Mouse (Mus musculus): ENCODE results near the gene Coq3. TPM values are rescaled to one million over a fixed set of nuclear protein-coding genes. Genes with fewer than 3 reads are reported as not detected.

Gene Coq3
- polyA plus RNA-seq (2012; rRNA removed), result 8.1 and 8.7 TPM in 2 replicates

DNA sequence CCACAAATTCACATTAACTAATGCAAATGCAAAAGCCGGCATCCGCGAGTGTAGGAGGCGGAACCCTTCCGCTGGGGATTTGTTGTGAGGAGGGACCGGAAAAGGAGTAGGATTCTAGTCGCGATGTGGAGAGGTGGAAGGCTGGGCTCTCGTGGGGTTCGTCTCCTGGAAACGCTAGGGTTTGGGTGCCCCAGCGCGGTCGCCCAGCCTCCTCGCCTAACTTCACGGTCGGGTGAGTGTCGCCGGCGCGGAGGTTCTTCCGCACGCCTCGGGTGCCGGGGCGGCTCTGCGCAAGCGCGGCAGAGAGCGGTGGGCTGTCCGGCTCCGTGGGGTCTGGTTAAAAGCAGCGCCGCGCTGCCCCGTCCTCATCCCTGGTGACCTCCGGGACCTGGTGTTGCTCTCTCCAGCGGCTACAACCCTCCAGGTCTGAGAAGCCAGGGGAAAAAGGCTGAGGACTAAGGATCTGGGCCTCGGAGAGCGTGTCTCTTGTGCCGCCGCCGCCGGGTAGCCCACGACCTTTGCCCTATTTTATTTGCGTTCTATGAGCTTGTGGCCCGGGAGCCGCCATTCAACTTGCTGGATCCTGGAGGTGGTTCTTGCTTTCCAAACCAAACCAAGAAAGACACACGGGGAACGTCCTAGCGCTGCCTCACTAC lies at the start of gene Coq3:
TSS of gene Coq3 (plus strand) at position 109 of the 656 bp plus-strand sequence.
- DNase-seq (ENCODE audit: low spot score), result peak; percentile 81

DNA sequence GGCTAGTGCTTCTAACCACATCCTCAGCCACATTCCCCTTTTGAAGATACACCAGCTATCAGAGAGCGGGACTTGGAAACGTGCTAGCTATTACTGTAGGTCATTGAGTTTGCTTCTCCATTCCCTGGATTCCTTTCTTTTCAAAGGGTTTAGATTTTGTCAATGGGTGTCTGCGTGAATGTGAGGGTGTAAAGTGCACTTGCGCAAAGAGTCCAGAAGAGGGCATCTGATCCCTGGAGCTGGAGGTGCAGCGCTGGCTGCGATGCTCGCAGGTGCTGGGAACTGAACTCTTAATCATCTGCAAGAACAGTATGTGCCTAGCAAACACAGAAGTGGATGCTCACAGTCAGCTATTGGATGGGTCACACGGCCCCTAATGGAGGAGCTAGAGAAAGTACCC lies 46.6 kb upstream of the Coq3 start:
- DNase-seq (ENCODE audit: low spot score), result no peak

DNA sequence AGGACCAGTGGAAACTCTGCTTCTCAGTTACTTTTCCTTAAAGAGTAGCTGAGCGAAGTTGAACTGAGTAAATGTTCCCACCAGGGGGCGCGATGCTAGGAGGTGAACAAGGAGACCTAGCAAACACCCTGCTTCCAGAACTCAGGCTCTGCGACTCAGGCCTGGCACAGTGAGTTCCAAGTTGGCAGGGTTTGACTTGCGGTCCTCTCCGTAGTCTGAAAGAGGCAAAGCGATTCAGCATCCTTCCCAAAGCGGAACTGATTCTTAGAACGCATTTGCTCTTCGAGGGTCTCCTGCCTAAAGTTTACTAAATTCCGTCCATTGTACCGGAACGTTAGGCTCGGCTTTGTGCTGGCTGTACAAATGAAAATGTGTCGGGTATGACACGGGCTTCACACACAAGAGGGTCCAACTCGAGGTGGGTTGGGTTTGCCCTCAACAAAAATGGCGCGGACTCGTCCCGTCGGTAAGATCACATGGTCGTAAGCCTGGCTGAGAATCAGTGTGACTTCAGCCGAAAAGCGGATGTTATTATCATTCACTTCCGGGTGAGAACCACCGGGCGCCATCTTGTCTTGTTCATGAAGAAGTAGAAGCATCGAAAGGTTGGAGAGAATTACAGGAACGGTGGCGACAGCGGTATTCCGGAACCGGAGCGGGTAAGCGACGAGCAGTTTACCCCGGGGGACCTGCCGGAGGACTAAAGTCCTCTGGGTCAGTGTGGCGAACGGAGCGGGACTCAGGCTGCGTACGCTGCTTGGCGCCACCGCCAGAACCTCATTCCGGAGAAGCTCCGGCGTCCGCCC lies 31.8 kb upstream of the Coq3 start, which contains the start of gene Pnisr:
TSS of gene Pnisr (plus strand) at position 103 of the 806 bp plus-strand sequence.
- peak; percentile 86 for DNase-seq (ENCODE audit: low spot score)

DNA sequence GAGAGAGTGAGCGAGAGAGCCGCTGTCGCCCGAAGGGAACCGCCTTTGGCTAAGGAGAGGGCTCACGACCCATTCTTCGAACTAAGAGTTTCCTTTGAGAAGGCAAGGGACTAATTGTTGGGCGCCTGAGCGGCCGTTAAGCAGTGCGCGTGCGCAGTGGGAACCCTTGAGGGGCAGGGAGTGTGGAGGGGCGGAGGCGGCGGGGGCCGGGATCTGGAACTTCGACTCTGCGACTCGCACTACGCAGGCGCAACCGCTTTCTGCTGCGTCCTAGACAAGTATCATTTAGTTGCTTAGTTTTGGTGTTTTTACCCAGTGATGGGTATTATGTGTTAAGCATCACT lies 31.2 kb upstream of the Coq3 start:
- no peak for DNase-seq (ENCODE audit: low spot score)

DNA sequence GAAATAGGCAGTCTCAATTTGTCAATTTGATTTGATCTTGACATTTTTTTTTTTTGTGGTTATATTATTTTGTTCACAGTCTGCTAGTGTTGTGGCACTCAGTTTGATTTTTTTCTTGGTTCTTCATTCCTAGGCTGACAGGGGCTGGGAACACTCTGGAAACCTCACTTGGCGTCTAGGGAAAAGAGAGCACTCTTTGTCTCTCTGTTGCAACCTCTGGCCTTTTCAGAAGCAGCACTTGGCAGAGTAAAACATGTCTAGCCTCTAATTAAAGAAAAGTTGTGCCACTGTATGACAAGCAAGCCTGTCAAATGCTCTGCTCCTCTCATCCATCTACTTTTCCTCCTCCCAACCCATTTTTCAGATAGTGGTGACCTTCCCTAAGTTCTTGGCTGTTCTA lies 22.0 kb upstream of the Coq3 start:
- no peak for DNase-seq (ENCODE audit: low spot score)

DNA sequence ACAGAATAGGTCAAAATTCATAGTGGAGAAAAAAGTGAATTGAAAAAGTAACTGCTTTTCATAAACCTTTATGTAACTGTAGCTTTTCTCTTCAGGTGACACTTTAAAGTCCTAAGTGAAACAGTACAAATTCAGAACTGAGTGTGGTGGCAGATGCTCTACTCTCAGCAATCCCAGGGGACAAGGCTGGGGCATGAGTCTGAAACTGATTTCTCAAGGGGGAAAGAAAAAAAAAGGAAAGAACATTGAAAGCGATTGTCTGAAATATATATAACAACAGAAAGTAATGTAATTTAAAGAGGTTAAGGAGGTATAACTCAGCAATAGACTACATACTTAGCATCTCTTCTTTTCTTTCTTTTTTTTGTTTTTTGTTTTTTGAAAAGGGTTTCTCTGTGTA lies 14.2 kb upstream of the Coq3 start:
- no peak for DNase-seq (ENCODE audit: low spot score)

DNA sequence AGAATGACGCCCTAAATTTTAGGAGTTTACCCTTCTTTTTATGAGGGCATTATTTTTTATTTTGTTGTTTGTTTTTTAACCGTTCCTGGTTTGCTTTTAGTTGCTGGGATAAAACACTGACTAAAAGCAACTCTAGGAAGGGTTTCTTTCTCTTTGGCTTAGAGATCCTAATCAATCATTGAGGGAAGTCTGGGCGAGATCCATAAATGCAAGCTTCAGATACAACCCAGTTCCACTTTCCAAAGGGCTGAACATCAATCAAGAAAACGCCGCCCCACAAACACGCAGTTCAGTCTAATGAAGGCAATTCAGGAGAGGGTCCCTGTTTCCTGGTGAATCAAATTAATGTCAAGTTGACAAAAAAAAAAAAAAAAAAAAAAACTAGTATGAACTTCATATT lies 697 bp upstream of the Coq3 start:
- no peak for DNase-seq (ENCODE audit: low spot score)

DNA sequence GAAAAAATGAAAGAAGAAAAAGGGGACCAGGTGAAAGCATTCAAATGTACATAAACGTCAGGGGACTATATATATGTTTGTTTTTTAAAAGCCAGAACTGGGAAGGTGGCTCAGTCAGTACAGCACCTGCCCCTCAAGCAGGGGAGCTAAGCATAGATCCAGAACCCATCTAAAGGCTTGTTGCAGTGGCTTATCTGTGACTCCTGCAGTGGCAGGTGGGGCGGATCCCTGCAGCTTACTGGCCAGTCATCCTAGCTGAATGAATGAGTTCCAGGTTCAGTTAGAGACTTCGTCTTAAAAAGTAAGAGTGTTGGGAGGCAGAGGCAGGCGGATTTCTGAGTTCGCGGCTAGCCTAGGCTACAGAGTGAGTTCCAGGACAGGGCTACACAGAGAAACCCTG lies 3.3 kb downstream of the Coq3 start:
- DNase-seq (ENCODE audit: low spot score), result no peak

DNA sequence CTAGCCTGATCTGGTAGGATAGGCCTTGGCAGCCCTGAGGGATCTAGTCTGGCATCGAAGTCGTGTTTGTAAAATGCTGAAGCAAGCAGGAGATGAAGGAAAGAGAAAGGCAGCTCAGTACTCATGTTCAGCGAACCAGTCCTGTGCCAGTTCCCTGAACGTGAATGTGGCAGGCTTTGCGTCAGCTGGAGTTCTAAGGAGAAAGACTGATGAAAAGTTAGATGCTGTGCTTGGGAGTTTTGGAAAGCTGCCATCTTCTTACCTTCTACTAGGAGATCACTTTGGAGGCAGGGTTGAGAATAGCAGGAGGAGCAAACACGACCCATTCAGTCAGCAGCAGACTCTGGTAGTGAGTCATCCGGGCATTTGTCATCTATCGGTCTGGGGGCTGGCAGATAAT lies 6.4 kb downstream of the Coq3 start:
- no peak for DNase-seq (ENCODE audit: low spot score)

DNA sequence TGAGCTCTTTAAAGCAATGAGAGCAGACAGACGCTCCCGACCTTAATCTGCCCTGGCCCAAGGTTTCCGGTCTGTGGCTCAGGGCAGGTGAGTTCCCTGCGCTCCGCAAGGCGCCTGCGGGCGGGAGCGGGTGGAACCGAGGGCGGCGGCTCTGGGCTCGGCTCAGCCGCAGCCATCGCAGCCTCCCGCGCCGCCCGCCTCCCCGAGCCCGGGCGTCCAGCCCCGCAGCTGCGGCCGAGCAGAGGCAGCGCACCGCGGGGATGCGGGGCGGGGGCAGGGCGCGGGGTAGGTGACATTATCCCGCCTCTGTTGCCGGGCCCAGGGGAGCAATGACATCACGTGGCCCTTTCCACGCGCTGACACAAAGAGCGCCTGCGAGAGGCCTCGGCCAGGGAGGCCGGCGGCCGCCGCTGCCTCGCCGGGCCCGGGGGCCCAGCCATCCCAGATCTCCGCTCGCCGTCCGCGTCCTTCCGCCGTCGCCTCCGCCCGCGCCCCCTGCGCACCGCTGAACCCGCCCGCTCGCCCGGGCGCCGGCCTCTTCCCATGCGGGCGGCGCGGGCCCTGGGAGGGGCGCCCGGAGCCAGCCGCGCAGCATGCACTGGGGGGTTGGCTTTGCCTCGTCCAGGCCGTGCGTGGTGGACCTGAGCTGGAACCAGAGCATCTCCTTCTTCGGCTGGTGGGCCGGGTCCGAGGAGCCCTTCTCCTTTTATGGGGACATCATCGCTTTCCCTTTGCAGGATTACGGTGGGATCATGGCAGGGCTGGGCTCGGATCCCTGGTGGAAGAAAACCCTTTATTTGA lies 51.7 kb downstream of the Coq3 start, which contains the start of gene Faxc:
TSS of gene Faxc (plus strand) at position 359 of the 801 bp plus-strand sequence.
- peak; percentile 55 for DNase-seq (ENCODE audit: low spot score)

DNA sequence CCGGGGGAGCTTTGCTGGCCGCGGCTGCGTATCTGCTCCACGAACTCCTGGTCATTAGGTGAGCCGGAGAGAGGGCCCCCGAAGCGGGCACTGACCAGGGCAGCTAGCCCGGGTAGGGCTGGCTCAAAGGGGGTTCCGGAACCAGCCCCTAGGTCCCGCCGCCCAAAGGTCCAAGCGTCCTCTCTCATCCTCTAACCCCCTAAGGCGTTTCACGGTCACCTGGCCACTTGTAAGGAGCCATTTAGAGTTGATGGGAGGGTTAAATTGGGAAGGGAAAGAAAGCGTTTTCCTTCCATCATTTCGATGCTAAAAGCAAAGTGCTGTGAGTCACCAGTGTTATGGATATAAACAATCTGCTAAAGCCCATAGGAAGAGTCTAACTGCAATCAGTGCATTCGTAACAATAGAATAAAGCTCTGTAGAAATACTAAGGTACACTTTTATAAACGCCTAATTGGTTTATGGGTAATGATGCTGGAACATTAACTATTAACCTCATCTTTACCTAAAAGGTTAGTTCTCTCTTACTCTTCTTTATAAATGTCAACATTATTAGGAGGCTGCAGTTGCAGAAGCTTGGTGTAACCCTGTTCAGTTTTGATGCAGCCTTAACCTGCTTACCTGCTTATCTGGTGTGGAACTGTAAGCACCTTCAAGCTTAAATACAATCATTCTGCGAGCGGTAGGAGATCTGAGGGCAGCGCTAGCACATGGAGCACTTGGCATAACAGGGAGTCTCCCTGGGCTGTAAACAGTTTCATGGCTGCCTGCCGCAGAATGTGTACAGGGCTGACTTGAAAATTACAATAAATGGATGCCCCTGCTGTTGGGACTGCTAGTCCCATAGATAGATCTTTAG lies 52.5 kb downstream of the Coq3 start:
- DNase-seq (ENCODE audit: low spot score), result no peak

DNA sequence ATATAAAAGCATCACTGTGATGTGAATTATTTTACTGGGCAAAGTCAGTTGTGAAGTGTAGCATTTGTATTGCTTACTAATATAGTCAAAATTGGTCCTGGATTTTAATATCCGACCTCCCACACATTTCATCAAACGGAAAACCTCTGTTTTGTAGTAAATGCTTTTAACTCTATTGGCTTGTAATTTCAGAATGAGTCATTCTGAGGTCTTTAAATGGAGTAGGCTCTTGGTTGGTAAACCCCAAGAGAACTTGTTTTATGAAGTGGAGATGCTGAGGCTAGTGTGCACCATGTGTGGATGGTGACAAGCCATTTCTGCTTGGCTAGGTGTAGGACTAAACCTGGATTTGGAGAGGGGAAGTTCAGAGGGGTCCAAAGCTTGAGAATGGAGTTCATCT lies 55.9 kb downstream of the Coq3 start:
- no peak for DNase-seq (ENCODE audit: low spot score)

DNA sequence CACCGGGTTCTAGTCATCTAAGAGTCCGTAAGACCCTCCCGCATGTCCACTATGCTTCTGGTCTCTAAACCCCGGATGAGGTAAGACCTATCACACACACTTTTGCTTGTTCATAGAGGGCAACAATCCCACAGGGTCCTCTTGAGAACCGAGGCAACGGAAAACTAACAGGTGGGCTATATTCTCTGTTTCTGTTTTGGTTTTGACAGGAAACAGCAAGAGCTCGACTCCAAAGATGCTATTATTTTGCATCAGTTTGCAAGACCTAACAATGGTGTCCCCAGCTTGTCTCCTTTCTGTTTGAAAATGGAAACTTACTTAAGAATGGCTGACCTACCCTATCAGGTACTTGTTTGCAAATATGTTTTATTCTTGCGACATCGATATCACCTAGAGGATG lies 57.0 kb downstream of the Coq3 start:
- DNase-seq (ENCODE audit: low spot score), result no peak

DNA sequence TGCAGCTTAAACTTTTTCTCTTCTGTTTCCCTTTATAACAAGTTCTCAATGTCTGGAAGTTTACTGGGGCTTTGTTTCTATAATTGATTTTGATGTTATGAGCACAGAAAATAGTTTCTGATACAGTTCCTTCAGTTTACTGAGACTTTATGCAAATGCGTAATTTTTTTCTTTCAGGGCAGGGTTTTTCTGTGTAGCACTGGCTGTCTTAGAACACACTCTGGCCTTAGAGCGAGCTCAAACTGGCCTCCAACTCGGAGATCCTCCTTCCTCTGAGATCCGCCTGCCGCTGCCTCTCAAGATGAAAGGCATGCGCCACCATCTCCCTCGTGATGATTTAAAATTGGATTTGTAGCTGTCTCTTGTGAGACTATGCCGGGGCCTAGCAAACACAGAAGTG lies 58.4 kb downstream of the Coq3 start:
- no peak for DNase-seq (ENCODE audit: low spot score)

DNA sequence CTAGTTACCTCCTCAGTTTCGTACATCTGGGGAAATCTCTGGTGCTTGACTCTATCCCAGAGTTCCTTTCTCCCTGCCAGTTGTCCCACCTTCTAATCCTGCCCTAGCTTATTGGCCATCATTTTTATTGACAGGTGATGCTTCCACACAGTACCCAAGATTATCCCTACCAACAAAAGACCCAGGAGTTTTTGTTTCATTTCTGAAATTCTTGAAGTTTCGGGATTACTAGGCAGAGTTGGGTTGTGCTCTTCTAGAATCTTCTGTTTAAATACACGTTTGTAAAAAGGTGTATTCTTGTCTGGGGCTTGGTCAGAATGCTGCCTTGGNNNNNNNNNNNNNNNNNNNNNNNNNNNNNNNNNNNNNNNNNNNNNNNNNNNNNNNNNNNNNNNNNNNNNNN lies 65.2 kb downstream of the Coq3 start:
- DNase-seq (ENCODE audit: low spot score), result no peak

DNA sequence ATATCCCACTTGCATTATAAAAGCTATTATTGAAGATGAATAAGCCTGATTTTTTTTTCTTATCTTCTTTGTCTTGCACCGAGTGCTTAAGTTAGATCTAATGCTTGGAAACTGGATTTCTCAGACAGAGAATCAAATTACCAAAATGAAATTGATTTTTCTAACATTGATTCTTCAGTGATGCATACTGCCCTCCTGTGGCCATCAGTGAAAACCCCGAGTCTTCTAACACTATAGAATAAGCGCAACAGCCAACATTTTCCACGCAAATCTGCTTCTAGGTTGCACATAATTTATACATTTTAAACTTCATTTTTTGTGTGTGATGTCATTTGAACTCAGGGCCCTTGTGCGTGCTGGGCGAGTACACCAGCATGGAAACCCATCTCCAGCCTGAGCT lies 72.0 kb downstream of the Coq3 start:
- no peak for DNase-seq (ENCODE audit: low spot score)

DNA sequence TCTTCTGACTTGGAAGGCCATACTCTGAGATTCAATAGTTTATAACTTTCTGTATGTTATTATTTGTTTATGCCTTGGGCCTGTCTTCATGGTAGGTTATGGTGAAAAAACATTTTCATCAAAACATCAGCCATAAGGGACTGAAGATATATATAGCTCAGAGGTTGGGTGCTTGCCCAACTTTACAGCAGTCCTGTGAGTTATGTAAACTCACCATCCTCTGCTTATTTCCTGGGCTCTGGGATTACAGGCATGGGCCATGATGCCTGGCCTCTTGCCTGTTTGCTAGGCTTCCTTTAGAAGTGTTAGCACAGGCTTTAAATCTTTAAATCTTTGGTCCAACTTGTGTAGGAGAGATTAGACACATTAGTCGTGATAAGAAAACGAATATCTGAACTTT lies 72.8 kb downstream of the Coq3 start:
- DNase-seq (ENCODE audit: low spot score), result no peak

DNA sequence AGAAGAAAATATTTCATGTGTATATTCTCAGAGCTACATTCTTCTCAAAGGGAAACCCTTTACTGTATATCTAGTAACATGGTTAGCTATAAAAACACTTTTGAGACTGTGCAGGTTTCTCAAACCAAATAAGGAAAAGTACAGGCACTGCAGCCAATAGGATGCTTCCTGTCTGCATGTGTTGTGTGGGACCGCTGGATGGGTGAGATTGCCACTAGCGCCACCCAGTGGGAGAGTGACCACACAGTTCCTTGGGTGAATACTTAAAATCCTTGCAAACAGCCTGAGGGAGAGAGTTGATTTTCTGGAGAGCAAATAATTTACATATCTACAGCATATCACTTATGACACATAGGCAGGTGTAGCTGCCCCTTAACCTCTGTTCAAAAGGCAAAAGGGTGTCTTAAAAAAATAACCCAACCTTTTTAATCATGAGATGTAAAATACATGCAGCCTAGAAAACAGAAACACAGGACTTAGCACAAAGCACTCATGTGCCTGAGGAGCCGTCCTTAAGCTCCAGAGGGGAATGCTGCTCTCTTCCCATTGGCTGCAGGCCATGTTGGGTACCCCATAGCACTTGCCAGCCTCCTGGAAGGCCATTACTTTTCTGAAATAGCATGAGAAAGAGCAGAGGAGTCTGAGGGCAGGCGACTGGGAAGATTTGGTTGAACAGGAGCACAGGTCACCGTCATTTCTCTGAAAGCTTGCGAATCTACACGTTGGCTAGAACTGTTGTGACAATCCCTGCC lies 78.3 kb downstream of the Coq3 start:
- no peak for DNase-seq (ENCODE audit: low spot score)

All from urinary bladder, adult 2 months (tissue).